Mouse (Mus musculus) forelimb bud, embryonic 11.5 days (tissue): ENCODE measurements around the gene Tcam1.
A peak's percentile ranks its signal among the peaks of the same experiment; 100 is the strongest.

Source experiments
- DNase-seq: peaks from one replicate; pipeline ENCODE4 v3.0.0-alpha.2; 2012; ENCODE audit warnings: low read depth, low spot score

Gene Tcam1

GRCm38 (mm10) chr11:106318406-106319366, 42.2 kb downstream of the Tcam1 start:
- no peak for DNase-seq

GRCm38 (mm10) chr11:106324858-106325257, 48.4 kb downstream of the Tcam1 start:
- no peak for DNase-seq

DNA sequence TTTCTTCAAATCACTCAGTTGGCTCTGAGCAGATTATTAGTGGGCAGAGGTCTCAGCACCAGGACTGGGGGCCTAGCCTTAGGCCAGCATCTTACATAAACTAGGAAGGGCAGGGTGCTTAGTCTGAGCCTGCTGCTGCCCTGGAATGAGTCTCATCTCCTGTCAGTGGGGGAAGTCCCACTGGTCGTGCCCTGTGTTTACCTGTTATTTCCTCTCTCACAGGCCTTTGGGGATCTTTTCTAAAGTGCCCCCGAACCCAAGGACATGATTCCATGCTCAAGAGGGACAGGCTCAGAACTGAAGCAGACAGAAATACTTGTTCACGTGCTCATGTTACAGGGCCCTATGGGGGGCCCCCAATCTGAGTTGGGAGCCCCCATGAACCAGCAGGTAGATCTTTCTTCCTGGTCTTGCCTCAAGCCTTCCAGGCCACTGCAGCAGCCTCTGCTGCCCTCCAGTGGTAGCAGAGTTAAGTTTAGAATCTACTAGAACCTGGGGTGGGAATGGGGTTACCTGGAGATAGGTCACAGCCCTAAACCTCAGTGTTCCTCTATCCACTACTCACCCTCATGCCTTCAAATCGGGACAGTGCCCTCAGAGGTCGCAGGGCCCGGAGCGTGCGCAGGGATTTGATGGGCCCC, 49.2 kb downstream of the Tcam1 start:
- DNase-seq = peak; percentile 63

DNA sequence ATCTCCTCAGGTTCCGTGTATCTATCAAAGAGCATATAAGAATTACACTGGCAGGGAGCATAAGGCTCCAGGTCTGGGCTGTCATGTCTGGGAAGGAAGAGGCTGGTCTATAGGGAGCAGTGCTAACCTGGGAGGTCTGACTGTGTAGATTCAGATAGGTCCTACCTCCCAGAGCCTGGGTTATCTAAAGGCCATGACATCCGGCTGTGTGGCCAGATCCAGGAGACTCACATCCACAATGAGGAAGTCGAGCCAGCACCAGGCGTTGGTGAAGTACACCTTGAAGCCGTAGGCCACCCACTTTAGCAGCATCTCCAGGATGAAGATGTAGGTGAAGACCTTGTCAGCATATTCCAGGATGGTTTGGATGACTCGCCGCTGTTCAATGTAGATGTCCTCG, 50.0 kb downstream of the Tcam1 start:
- DNase-seq = no peak

GRCm38 (mm10) chr11:106328521-106328920, 52.0 kb downstream of the Tcam1 start:
- DNase-seq = no peak

- DNase-seq = no peak
These were observed 52.7 kb downstream of the Tcam1 start for GRCm38 (mm10) chr11:106329128-106329527.

GRCm38 (mm10) chr11:106329682-106330081, 53.2 kb downstream of the Tcam1 start:
- DNase-seq = peak; percentile 27

- DNase-seq = no peak
These were observed 56.0 kb downstream of the Tcam1 start for GRCm38 (mm10) chr11:106332458-106332857.

GRCm38 (mm10) chr11:106334066-106334465, 57.6 kb downstream of the Tcam1 start:
- no peak for DNase-seq

- DNase-seq = no peak
These were observed 61.6 kb downstream of the Tcam1 start for GRCm38 (mm10) chr11:106338029-106338428.
